Mouse (Mus musculus) CD4-positive, CD25-positive, alpha-beta regulatory T cell, adult 4 months (primary cell): ENCODE data around the gene Heatr4. TPM values are rescaled to one million over a fixed set of nuclear protein-coding genes. Genes with fewer than 3 reads are reported as not detected.
"Not testable (repeated sequence)": the region's sequence is repeated elsewhere in the genome, so short reads cannot be mapped to it uniquely, and the experiment has no call there.

Experiments used
- ATAC-seq: one replicate; pipeline ENCODE4 v1.8.0; 2017
- polyA plus RNA-seq, 2 experiments: library from polyadenylated mRNA; unstranded; fragments of 100-300 nt; shearing (Covaris generic); gene quantifications; one replicate each; pipeline ENCODE4 v1.2.1; 2017

The Heatr4 gene
- not detected for polyA plus RNA-seq

GRCm38 (mm10) chr12:83984752-83985151, at the start of gene Heatr4:
Gene Heatr4 (minus strand): TSS chr12:83984852.
- no peak for ATAC-seq

DNA sequence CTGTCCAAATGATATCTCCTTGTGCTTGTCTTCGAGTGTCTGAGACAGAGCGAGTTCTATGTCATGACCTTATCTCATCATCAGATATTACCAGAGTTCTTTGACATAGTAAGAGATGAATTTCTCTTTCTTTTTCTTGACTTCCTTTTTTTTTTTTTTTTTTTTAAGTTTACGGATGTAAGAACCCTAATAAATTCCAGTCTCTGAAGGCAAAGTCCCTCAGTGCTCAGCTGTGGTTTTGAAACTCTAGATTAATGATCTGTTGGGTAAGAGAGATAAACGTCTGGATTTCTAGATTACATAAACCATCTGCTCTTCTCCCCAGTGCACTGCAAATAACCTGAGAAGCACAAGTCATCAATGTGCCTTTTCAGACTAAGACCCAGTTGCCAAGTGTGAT, 49.5 kb upstream of the Heatr4 start:
- ATAC-seq: no peak

- not testable (repeated sequence) for ATAC-seq
These were observed 48.6 kb upstream of the Heatr4 start for GRCm38 (mm10) chr12:84033302-84033701.

- ATAC-seq: no peak
These were observed 48.2 kb upstream of the Heatr4 start for GRCm38 (mm10) chr12:84032854-84033253.

GRCm38 (mm10) chr12:84030659-84031332, 46.1 kb upstream of the Heatr4 start:
- ATAC-seq: peak; percentile 91

- not testable (repeated sequence) for ATAC-seq
These were observed 44.4 kb upstream of the Heatr4 start for GRCm38 (mm10) chr12:84029043-84029442.

GRCm38 (mm10) chr12:84028328-84028727, 43.7 kb upstream of the Heatr4 start:
- not testable (repeated sequence) for ATAC-seq

DNA sequence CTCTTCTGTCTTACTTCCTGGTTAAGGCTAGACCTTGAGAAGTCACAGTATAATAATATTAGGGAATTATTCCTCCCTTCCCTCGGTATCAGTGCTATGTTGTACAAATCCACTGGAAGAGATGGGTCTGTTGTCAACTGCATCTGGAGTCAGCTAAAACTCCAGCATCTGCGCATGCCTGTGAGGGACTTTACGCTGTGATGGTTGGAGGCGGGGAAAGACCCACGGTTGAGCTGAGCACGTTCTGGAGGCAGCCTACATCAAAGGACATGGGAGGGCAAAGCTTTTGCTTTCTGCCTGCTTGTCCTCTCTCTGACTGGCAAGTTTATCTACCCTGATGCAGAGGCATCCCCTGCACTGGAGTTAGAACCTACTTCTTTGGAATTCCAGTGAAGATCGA, 41.2 kb upstream of the Heatr4 start:
- peak; percentile 91 for ATAC-seq

DNA sequence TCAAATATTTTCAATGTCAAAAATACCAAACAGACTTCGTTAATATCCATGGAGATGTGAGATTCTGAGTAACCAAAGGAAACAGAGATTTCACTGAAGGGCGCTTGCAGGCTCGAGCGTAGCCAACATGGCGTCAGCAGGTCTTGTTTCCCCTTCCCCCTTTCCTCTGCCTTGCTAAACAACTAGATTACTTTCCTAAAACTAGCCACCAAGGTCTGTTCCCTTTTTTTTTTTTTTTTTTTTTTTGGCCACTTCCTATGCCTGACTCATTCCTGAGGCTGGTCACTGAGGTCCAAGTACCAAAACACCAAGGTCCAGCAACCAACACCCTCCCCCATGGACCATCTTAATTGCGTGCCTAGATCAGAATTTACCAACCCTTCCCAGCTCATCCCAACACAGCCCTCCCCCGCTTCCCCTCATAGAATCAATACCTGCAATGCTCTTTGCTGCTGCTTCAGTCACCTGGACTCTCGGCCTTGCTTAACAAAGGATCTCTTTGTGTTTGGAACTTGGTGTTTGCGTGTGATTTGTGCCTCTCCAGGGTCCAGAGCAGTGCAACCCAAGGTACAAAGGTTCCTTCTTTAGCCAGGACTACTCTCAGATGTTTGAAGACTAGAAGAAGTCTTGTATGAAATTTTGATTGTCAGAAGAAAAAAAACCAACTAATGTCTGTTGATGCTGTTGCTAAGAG, 38.5 kb upstream of the Heatr4 start:
- ATAC-seq: no peak

DNA sequence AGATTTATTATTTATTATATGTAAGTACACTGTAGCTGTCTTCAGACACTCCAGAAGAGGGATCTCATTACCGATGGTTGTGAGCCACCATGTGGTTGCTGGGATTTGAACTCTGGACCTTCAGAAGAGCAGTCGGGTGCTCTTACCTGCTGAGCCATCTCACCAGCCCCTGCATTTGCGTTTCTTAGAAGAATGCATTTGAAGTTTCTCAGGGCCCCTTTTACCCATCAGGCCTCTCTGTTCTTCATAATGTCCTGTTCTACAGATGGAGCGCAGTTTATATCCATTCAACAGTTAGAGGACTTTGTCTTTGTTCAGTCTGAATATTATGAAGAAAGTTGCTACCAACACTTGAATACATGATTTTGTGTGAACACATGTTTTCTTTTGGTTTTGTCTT, 37.6 kb upstream of the Heatr4 start:
- not testable (repeated sequence) for ATAC-seq

DNA sequence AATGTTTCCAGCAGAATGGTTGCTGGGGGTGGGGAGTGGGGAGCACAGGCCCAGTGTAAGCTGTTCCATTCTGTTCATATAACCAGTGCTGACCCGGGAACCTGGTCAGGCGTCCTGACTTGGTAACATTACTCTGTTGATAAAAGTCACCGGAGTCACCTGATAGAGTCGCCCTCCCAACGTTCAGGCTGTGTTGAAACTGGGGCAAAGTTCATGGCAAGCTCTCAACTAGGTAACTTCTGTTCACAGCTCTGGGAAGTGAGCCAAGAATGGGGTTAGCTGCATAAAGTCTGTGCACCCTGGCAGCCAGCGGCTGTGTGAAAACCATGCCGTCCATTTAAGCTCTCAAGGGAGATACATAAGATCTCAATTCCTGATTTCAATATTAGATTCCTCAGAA, 35.9 kb upstream of the Heatr4 start:
- not testable (repeated sequence) for ATAC-seq

DNA sequence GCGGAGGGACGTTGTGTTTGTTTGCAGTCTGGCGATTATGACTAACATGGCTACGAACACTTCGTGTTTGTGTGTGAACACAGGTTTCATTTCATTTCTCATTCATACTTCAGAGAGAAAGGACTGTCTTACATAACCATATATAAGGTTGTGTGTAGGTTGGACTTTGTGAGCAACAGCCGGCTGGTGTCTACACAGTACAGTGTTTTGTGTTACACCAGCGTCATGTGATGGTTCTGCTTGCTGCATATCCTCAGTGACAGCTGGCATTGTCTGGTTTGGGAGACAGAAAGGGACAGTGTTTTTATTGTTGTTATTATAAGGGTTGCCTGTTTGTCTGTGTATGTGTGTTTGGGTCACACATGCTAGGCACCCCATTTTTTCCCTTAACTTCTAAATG, 29.0 kb upstream of the Heatr4 start:
- ATAC-seq: no peak

DNA sequence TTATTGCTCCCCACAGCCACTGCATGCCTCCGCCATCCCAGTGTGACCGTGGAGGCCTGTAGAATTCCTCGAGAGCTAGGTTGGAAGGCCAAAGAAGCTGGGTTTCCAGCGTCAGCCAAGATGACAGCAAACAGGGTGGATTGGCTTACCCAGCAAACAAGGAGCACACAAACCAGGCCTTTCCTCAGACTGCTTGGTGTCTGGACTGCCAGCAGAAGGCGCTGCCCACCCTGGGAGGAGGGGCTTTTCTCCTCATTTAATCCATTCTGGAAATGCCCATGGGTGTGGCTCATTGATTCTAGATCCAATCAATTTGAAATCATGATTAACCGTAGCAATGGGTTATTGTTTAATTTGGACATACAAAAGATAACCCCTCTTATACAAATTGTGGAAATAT, 28.5 kb upstream of the Heatr4 start:
- ATAC-seq: no peak

DNA sequence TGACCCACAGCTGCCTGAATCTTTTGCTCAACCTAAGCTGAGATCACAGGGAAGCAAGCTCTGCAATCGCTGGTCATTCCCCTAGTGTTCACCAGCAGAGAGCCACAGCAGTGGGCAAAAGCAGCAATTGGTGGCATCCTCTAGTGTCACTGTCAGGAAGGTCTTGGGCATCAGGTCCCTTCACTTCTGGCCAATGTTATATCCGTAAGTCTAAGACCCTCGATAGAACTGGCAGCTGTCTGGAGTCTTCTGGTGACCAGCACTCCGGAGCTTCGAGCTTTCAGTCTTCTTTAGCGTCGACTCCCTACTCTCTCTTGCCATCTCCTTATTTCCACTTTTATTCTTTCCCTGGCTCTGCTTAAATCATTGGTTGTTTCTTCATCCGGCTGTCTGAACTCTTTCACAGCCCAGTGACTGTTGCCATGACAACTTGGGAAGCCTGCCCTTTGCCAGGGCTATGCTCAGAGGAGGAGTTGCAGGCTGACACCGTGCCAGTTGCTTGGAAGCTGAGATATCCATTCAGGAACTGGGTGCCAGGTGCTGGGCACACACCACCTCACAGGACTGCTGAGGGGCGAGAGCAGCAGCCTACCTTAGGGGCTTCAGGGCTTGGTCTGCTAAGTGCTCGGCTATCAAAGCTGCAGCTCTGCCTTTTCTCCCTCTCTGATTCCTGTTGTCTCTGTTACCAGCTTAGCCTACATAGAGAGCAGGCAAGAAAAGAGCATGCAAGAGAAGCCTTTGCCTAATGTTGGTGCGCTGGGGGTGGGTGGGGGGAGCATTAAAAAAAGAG, 26.8 kb upstream of the Heatr4 start:
- no peak for ATAC-seq

- ATAC-seq: no peak
These were observed 25.5 kb upstream of the Heatr4 start for GRCm38 (mm10) chr12:84010201-84010600.

- ATAC-seq: not testable (repeated sequence)
These were observed 24.7 kb upstream of the Heatr4 start, which contains the start of gene Acot1 for GRCm38 (mm10) chr12:84009171-84009965. Gene Acot1 (plus strand): TSS chr12:84009490.

DNA sequence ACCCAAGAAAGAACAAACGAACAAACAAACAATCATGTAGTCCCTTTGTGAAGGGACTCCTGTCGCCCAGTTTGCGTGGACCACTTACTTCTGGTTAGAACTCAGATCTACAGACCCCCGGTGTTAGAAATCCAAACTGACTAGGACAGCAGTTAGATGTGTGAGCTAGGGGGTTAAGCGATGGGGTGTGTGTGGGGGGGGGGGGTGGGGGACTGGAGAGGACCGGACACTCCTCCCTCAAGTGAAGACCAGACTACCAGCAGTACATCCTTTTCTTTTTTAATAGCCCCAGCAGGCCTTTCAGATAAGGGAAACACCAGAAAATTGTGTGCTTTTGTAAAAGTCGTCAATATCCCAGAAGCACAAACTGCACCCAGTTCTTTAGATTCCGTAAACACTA, 24.1 kb upstream of the Heatr4 start:
- ATAC-seq: no peak

GRCm38 (mm10) chr12:84008251-84008650, 23.6 kb upstream of the Heatr4 start:
- ATAC-seq: no peak

DNA sequence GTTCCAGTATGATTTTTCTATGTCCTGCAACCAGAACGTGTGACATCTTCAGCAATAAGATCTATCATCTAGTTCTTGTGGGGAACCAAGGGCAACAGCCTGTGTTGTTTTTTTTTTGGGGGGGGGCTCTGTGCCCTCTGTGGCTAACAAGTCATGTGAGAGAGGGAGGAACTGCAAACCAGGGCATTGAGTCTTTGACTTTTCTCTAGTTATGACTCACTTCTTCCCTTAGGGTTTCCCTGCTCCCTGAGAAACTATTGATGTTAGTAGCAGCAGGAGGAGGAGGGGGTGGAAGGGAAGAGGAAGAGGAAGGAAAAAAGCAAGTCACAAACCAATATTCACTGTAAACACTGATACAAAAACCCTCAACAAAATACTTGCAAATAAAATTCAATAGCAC, 19.2 kb upstream of the Heatr4 start:
- ATAC-seq: no peak

GRCm38 (mm10) chr12:84000418-84000817, 15.8 kb upstream of the Heatr4 start:
- no peak for ATAC-seq

DNA sequence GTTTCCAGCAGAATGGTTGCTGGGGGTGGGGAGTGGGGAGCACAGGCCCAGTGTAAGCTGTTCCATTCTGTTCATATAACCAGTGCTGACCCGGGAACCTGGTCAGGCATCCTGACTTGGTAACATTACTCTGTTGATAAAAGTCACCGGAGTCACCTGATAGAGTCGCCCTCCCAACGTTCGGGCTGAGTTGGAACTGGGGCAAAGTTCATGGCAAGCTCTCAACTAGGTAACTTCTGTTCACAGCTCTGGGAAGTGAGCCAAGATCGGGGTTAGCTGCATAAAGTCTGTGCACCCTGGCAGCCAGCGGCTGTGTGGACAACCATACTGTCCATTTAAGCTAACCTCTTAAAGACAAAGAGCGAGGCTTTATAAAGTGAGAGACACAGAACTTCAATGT, 14.6 kb upstream of the Heatr4 start:
- not testable (repeated sequence) for ATAC-seq

GRCm38 (mm10) chr12:83998341-83999107, 13.9 kb upstream of the Heatr4 start:
- ATAC-seq: no peak
